Mouse (Mus musculus): ENCODE measurements around the gene Dync1li1. TPM values are rescaled to one million over a fixed set of nuclear protein-coding genes. Genes with fewer than 3 reads are reported as not detected.
A peak's percentile ranks its signal among the peaks of the same experiment; 100 is the strongest.
"Not testable (repeated sequence)": the region's sequence is repeated elsewhere in the genome, so short reads cannot be mapped to it uniquely, and the experiment has no call there.

The Dync1li1 gene
- polyA plus RNA-seq, 1 experiment from 2014 or later: 110 TPM

- 84% methylated on average over 4 of the region's 4 CpGs for WGBS
- Histone ChIP-seq H3K4me1 (no peaks in the 10 kb centered on the region), H3K4me3 (no peak overlapping the region)
Observed at GRCm38 (mm10) chr9:114682193-114682592, 6.4 kb upstream of the Dync1li1 start.

GRCm38 (mm10) chr9:114686245-114686644 is 2.3 kb upstream of the Dync1li1 start:
- Histone ChIP-seq H3K4me3 (no peak overlapping the region), H3K4me1 (peaks cover 25% of the 10 kb centered on the region), H3K9me3 (no peaks in the 10 kb centered on the region), H3K9ac (replicated peaks) (no peak overlapping the region), H3K36me3 (peaks cover 2% of the 10 kb centered on the region; the same call in 1 of the 2 replicates), H3K27me3 (no peaks in the 10 kb centered on the region), H3K4me2 (replicated peaks) (no peak overlapping the region), H3K27ac (replicated peaks) (no peak overlapping the region)
- 90% methylated on average over 7 of the region's 7 CpGs for WGBS
- no peak for ATAC-seq (replicated peaks)

More at GRCm38 (mm10) chr9:114682193-114682592, 6.4 kb upstream of the Dync1li1 start:
- no peak for ATAC-seq (replicated peaks)
- Histone ChIP-seq H3K9ac (replicated peaks) (no peak overlapping the region), H3K9me3 (no peaks in the 10 kb centered on the region), H3K27me3 (no peaks in the 10 kb centered on the region), H3K27ac (replicated peaks) (no peak overlapping the region), H3K4me2 (replicated peaks) (no peak overlapping the region), H3K36me3 (no peaks in the 10 kb centered on the region)

- Histone ChIP-seq H3K4me1 (peaks cover 25% of the 10 kb centered on the region), H3K27me3 (no peaks in the 10 kb centered on the region), H3K36me3 (peaks cover 8% of the 10 kb centered on the region), H3K9ac (replicated peaks) (peak overlapping the region; percentile 97), H3K4me2 (replicated peaks) (peak overlapping the region; percentile 69), H3K9me3 (no peaks in the 10 kb centered on the region), H3K4me3 (peak overlapping the region; percentile 88), H3K27ac (replicated peaks) (peak overlapping the region; percentile 96)
- no peak for ATAC-seq (replicated peaks)
- WGBS: 63% methylated on average over 13 of the region's 13 CpGs
Observed at GRCm38 (mm10) chr9:114687639-114688038, 951 bp upstream of the Dync1li1 start.

- H3K4me2 ChIP-seq (replicated peaks): peak overlapping the region; percentile 69
- peak; percentile 79 for ATAC-seq (replicated peaks)
Observed at GRCm38 (mm10) chr9:114688953-114689407, 390 bp downstream of the Dync1li1 start.

GRCm38 (mm10) chr9:114690119-114690601 is 1.6 kb downstream of the Dync1li1 start:
- Histone ChIP-seq H3K27me3 (no peaks in the 10 kb centered on the region), H3K4me2 (replicated peaks) (peak overlapping the region; percentile 69), H3K9ac (replicated peaks) (peak overlapping the region; percentile 97), H3K36me3 (peaks cover 28% of the 10 kb centered on the region), H3K27ac (replicated peaks) (no peak overlapping the region), H3K9me3 (no peaks in the 10 kb centered on the region), H3K4me1 (peaks cover 25% of the 10 kb centered on the region), H3K4me3 (peak overlapping the region; percentile 88)
- WGBS: 14% methylated on average over 10 of the region's 10 CpGs
- ATAC-seq (replicated peaks): no peak

More at GRCm38 (mm10) chr9:114688953-114689407, 390 bp downstream of the Dync1li1 start:
- H3K4me1 ChIP-seq: peaks cover 25% of the 10 kb centered on the region
- under 1% methylated on average over 49 of the region's 50 CpGs for WGBS
- H3K9ac ChIP-seq (replicated peaks): peak overlapping the region; percentile 97
- H3K4me3 ChIP-seq: peak overlapping the region; percentile 88
- peaks cover 17% of the 10 kb centered on the region for H3K36me3 ChIP-seq
- H3K9me3 ChIP-seq: no peaks in the 10 kb centered on the region
- peak overlapping the region; percentile 96 for H3K27ac ChIP-seq (replicated peaks)
- no peaks in the 10 kb centered on the region for H3K27me3 ChIP-seq

GRCm38 (mm10) chr9:114691112-114691511 is 2.5 kb downstream of the Dync1li1 start:
- Histone ChIP-seq H3K4me1 (peaks cover 25% of the 10 kb centered on the region), H3K36me3 (peaks cover 28% of the 10 kb centered on the region), H3K9ac (replicated peaks) (no peak overlapping the region), H3K9me3 (no peaks in the 10 kb centered on the region), H3K27ac (replicated peaks) (no peak overlapping the region), H3K27me3 (no peaks in the 10 kb centered on the region), H3K4me2 (replicated peaks) (0 out of 2 replicates have a peak overlapping the region, but pooled peaks have one; percentile 69), H3K4me3 (no peak overlapping the region)
- ATAC-seq (replicated peaks): no peak

GRCm38 (mm10) chr9:114695662-114696061 is 7.1 kb downstream of the Dync1li1 start:
- not testable (repeated sequence) for H3K4me2 ChIP-seq (replicated peaks); H3K9ac ChIP-seq (replicated peaks); H3K27ac ChIP-seq (replicated peaks); H3K9me3 ChIP-seq; ATAC-seq (replicated peaks); H3K27me3 ChIP-seq; H3K4me3 ChIP-seq
- peaks cover 10% of the 10 kb centered on the region for H3K4me1 ChIP-seq
- H3K36me3 ChIP-seq: peaks cover 28% of the 10 kb centered on the region
- 95% methylated on average over 8 of the region's 8 CpGs for WGBS

- no peak for ATAC-seq (replicated peaks)
- H3K9me3 ChIP-seq: no peaks in the 10 kb centered on the region
- H3K4me1 ChIP-seq: peaks cover 5% of the 10 kb centered on the region; the same call in 1 of the 2 replicates
- no peak overlapping the region for H3K4me2 ChIP-seq (replicated peaks)
- H3K36me3 ChIP-seq: peaks cover 25% of the 10 kb centered on the region
- H3K9ac ChIP-seq (replicated peaks): no peak overlapping the region
- no peak overlapping the region for H3K27ac ChIP-seq (replicated peaks)
- 87% methylated on average over 4 of the region's 4 CpGs for WGBS
- H3K27me3 ChIP-seq: no peaks in the 10 kb centered on the region
- no peak overlapping the region for H3K4me3 ChIP-seq
Observed at GRCm38 (mm10) chr9:114697072-114697471, 8.5 kb downstream of the Dync1li1 start.

- H3K4me1 ChIP-seq: peaks cover 5% of the 10 kb centered on the region; the same call in 1 of the 2 replicates
- no peak for ATAC-seq (replicated peaks)
- peaks cover 17% of the 10 kb centered on the region for H3K36me3 ChIP-seq
- no peaks in the 10 kb centered on the region for H3K27me3 ChIP-seq
- H3K4me2 ChIP-seq (replicated peaks): no peak overlapping the region
- no peak overlapping the region for H3K27ac ChIP-seq (replicated peaks)
- H3K4me3 ChIP-seq: no peak overlapping the region
- H3K9me3 ChIP-seq: no peaks in the 10 kb centered on the region
- whole genome bisulfite sequencing: 86% methylated on average over 5 of the region's 5 CpGs
- H3K9ac ChIP-seq (replicated peaks): no peak overlapping the region
Observed at GRCm38 (mm10) chr9:114697926-114698325, 9.3 kb downstream of the Dync1li1 start.

GRCm38 (mm10) chr9:114699262-114699661 is 10.7 kb downstream of the Dync1li1 start:
- no peak overlapping the region for H3K27ac ChIP-seq (replicated peaks)
- no peak overlapping the region for H3K4me3 ChIP-seq
- no peak for ATAC-seq (replicated peaks)
- WGBS: 80% methylated on average over 6 of the region's 6 CpGs
- H3K27me3 ChIP-seq: no peaks in the 10 kb centered on the region
- no peak overlapping the region for H3K4me2 ChIP-seq (replicated peaks)
- H3K9me3 ChIP-seq: no peaks in the 10 kb centered on the region
- peaks cover 5% of the 10 kb centered on the region; the same call in 1 of the 2 replicates for H3K4me1 ChIP-seq
- H3K36me3 ChIP-seq: peaks cover 9% of the 10 kb centered on the region
- H3K9ac ChIP-seq (replicated peaks): no peak overlapping the region

GRCm38 (mm10) chr9:114699882-114700665 is 11.5 kb downstream of the Dync1li1 start:
- Histone ChIP-seq H3K27me3 (no peaks in the 10 kb centered on the region), H3K27ac (replicated peaks) (no peak overlapping the region), H3K36me3 (peaks cover 2% of the 10 kb centered on the region), H3K9me3 (no peaks in the 10 kb centered on the region), H3K4me2 (replicated peaks) (no peak overlapping the region), H3K4me3 (no peak overlapping the region), H3K4me1 (peaks cover 5% of the 10 kb centered on the region; the same call in 1 of the 2 replicates), H3K9ac (replicated peaks) (no peak overlapping the region)
- ATAC-seq (replicated peaks): no peak
- WGBS: 93% methylated on average over 14 of the region's 16 CpGs

GRCm38 (mm10) chr9:114701031-114701430 is 12.4 kb downstream of the Dync1li1 start:
- Histone ChIP-seq H3K4me1 (peaks cover 5% of the 10 kb centered on the region; the same call in 1 of the 2 replicates), H3K9me3 (no peaks in the 10 kb centered on the region), H3K4me2 (replicated peaks) (no peak overlapping the region), H3K27me3 (no peaks in the 10 kb centered on the region), H3K36me3 (peaks cover 10% of the 10 kb centered on the region), H3K9ac (replicated peaks) (no peak overlapping the region), H3K4me3 (no peak overlapping the region), H3K27ac (replicated peaks) (no peak overlapping the region)
- no peak for ATAC-seq (replicated peaks)
- WGBS: 90% methylated on average over 2 of the region's 2 CpGs
